Mouse (Mus musculus): ENCODE data around the gene Faap100. TPM values are rescaled to one million over a fixed set of nuclear protein-coding genes. Genes with fewer than 3 reads are reported as not detected.
A peak's percentile ranks its signal among the peaks of the same experiment; 100 is the strongest.

Faap100 gene
- total RNA-seq, 2 experiments from 2014 or later = 31.9 to 38.1 TPM

DNA sequence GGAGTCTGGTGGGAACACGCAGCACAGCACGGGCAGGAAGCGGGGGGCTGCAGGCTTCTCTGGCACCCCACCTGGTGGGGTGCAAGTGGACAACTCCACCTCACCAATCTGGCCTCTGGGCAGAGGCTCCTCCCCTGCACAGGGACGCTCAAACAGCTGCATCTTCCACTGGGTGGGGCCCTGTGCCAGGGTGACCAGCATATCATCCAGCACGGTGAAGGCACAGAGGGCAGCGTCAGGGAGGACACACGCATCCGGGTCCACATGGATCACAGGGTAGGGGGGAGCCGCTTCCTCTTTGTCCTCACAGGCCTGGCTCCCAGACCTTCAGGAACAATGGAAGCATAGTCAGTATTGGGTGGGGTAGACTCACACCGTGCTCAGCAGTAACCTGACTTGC lies 1.2 kb downstream of the Faap100 start:
- no peak for DNase-seq (ENCODE audit: low spot score in 2 of 2)

DNA sequence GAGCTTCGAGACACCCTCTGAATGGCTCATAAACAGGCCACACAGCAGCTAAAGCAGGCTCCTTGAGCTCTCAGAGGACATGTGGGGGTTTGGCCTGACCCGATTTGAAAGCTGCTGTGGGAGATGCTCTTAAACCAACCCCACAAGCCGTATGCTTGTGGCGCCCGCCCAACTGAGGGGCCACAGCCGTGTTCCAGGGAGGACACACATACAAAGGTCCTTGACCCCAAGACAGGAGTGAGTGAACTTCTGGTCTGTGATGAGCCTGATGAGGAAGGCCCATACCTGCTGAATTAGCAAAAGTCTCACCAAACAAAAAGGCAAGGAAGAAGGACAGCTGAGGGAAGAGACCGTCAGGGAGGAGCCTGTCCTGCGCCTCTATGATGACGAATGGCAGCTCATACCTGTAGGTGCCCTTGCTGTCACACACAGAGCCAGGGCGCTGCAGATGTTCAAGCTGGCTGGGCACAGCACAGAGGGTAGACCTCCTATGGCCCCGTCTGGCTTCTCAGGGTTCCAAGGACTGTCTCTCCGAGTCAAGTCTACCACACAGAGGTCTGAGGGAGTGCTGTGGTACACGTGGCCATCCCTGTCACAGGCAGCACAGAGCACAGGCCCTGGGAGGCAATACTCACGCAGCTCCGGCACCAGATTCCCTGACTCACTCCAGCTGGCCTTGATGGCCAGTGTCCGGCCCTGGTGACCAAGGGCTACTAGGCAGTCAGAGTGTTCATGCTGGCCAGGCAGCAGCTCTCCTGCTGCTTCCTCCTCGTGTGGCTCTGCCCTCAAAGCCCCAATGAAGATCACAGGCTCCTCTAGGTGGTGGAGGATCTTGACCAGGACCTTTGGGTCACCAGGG lies 2.0 kb downstream of the Faap100 start:
- no peak for DNase-seq (ENCODE audit: low spot score in 2 of 2)

DNA sequence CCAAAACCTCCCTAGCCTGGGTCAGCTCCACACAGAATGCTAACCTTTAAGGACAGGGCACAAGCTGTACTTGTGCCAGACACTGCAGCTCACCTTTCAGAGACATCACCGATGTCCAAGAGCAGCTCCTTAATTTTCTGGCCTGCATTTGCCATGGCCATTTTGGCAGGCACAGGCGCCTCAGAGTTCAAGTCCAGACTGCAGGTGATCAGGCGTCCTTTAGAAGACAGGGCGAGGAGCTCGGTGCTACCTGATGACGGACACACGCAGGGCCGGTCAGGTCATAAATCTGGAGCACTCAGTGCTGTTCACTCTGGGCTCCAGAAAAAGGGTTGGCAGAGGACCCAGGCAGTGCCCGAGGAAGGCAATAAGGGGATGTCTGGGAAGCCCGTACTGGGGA lies 3.2 kb downstream of the Faap100 start:
- DNase-seq (ENCODE audit: low spot score in 2 of 2) = no peak

DNA sequence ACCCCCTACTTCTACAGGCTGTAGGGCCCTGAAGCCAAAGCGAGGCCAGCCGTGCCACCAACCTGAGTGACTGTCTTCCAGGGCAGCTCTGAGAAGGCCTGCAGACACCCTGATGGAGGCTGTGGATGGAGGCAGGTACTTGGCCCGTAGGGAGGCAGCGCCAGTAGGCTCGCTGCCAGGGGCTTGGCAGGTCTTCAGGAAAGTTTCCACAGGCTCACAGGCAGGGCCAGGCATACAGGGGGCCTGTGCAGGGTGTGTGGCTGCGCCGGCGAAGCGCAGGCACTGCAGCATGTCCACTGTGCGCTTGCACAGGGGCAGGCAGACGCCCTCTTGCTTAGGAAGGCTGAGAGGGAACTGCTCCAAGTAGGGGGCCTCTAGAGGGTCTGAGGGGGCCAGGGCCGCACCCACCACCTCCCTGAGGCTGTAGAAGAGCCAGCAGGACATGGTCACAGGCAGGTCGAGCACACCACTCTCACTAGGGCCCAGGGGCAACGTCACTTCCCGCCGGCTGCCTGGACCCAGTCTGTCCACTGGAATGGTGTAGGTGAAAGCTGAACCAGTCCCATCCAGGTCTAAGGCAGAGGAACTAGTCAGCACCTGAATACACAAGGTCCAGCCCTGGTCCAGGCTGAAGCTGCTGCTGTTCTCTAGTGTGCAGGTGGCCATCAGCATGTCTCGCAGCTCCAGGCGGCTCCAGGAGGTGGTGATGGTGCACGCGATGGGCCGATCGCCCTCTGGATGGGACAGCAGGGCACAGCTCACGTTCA lies 4.6 kb downstream of the Faap100 start:
- DNase-seq (ENCODE audit: low spot score in 2 of 2) = no peak

DNA sequence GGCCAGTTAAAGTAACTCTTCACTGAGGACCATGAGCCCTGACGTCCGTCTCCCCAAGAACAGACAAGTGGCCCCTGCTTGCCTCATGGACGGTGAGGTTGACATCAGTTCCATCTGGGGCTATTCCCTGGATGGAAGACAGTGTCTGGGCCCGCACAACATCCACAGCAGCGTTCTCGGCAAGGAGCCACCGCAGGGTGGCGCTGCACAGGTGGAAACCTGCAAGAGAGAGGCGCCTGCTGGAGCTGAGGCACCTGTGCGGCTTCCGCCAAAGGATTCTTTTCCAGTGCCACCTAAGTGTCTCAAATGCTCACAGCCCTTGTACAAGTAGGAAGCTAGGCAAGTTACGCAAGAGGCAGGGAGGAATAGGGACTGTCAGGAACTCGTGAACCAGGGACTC lies 5.5 kb downstream of the Faap100 start:
- no peak for DNase-seq (ENCODE audit: low spot score in 2 of 2)

DNA sequence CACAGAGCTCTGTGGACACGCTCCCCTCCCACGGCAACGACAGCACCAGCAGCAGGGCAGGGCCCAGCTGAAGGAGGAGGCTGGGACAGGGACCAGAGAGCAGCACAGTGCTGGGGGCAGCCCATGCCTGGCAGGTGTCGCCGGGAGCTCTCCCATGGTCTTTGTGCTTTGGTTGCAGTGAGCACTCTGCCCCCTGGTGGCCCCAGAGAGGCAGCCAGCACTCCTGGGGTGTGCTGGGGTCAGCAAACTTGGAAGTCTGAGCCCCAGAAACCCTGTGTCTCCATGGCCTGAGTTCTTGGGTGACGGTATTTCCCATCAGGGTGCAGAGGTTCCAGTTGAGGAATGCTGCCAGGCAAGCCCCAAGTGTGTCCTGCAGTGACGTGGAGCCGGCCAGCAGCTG lies 8.9 kb downstream of the Faap100 start:
- DNase-seq (ENCODE audit: low spot score in 2 of 2) = no peak

DNA sequence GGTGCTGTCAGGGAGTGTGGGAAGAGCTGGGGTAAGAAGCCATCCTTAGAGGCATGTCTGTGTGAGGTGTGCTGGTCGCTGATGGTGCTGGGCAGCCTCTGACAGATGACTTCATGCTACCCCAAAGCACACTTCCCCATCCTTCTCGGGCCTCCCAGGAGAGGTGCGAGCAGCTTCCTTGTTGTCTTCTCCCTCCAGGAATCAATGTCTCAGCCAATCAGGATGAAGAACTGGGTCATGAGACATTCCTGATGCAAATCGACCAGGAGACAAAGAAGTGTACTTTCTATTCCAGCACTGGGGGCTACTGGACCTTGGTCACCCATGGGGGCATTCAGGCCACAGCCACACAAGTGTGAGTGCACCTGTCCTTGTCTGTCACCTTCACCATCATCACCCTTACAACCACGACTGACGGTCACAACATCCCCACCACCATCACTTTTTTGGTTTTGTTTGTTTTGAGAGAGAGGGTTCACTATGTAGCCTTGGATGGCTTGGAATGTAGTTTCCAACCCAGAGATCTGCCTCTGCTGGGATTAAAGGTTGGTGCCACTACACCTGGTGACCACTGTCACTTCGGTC lies 12.0 kb downstream of the Faap100 start:
- DNase-seq (ENCODE audit: low spot score in 2 of 2) = no peak

DNA sequence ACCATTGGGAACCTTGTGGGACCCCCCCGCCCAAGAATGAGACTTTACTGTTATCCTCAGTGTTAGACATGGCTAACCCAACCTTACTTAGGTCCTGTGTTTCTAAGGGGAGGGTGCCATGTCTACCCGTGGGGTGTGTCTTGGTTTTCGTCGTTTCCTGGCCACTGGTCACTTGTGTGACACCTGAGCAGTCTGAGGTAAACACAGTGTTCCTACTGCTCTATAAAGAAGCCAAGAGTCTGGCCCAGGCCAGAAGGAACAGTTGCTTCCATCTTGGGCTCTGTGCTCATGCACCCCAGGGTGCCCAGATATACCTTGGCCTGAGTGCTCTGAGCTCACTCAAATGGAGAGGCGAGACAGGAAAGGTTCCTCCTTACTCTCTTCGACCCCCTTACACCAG lies 15.7 kb downstream of the Faap100 start:
- no peak for DNase-seq (ENCODE audit: low spot score in 2 of 2)

DNA sequence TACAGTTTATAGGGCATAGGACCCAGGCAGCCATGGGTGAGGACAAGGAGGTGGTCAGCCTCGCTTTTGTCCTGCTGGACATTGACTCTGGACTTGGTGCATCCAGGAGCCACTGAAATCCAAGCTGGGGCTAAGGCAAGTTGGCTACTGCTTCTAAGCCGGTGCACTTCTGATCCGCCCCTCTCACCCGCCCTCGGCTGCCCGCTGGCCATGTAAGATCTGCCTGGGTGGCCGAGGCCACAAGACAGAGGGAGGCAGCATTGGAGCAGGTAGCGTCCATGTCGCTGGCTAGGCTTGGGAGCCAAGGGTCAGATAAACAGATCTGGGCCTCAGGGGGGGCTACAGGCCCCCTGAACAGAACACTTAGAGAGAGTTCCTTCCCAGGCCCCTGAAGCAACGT lies 17.3 kb downstream of the Faap100 start, which contains the start of gene Fscn2:
Fscn2 (plus strand) TSS at position 240 of the 400 bp plus-strand sequence.
- DNase-seq (ENCODE audit: low spot score in 2 of 2) = no peak

DNA sequence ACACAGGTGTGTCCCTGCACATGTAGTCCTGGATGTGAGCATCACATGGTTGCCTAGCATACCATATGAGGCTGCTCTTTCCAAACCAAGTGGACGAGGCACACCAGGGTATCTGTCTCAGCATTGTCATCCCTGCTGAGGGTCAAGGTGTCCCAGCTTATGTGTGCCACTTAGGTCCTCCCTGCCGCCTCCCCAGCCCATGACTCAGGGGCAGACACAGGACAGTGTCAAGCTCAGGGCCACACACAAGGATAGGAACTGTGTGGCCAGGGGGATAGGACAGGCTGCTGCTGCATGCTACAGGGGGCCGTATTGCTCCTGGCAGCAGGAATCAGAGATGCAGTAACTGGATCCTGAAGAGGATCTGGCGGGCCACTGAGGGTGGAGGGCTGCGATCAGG lies 17.8 kb downstream of the Faap100 start:
- no peak for DNase-seq (ENCODE audit: low spot score in 2 of 2)

DNA sequence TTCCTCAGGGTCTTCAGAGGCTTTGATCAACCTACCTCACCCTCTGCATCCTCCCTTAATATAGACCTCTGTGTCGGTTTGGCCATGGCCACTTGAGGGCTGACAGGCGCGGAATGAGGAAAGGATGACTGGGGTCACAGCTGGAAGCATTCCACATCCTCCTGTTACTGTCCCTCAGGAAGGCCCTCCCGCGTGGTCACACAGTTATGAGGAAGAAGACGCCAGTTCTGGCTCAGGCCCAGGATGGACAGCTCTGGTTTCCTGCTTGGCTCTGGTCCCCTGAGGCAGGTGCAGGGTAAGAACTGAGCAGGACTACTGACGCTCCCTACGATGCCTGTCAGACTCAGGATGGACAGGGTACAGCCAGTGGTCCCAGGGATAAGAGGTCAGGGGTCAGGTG lies 18.5 kb downstream of the Faap100 start:
- no peak for DNase-seq (ENCODE audit: low spot score in 2 of 2)

DNA sequence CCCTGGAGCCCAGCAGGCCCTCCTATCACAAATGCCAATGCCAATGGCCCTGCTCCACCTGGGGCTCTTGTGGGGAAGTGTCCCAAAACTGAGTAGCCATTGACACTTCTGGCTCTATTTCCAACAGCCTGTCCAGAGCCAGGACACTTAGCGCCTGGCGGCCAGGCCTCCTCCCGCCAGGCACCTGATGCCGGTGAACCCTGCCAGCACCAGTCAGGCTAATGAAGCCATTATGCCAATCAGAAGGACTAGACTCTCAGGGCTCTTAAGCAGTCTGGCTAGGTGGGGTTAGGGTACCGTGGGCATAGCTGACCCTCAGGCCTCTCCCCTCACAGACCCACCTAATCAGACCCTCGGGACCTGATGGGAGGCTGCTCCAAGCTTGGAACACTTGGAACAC lies 19.2 kb downstream of the Faap100 start:
- no peak for DNase-seq (ENCODE audit: low spot score in 2 of 2)

DNA sequence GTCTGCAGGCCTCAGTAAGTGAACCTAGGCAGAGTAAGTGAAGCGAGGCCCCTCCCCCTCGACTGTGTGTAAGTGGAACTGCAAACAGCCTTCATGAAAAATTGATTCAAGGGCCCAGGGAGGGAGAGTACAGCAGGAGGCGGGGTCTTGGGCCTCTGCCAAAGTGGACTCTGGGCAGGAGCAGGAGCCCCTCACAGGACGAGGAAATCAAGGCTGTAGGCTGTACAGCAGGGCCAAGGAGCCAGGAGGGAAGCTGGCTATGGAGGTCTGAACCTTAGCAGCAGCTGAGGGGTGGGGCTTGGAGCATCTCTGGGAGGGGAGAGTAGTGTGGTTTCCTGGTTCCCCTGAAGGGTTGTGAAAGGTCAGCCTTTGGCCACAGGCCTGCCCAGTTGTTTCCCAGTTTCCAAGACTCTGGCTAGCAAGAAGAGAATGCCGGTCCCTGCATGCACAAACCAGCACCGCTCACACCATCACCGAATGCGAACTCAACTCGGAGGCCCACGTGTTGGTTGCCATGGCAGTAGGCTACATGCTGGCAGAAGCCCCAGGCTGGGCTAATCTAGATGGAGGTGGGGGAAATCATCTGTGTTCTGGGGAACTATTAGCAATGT lies 20.7 kb downstream of the Faap100 start:
- DNase-seq (ENCODE audit: low spot score in 2 of 2) = peak; percentile 82 to 93

DNA sequence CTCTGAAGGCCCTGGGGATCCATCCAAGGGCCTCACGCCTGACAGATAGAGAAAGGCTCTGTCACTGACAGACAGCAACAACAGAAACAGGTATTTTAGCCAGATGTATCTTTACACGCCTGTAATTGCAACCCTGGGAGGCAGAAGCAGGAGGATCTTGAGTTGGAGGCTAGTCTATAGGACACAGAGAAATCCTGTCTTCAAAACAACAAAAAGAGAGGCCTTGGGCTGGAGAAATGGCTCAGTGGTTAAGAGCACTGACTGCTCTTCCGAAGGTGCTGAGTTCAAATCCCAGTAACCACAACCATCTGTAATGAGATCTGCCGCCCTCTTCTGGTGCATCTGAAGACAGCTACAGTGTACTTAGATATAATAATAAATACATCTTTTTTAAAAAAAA lies 21.7 kb downstream of the Faap100 start:
- DNase-seq (ENCODE audit: low spot score in 2 of 2) = no peak

DNA sequence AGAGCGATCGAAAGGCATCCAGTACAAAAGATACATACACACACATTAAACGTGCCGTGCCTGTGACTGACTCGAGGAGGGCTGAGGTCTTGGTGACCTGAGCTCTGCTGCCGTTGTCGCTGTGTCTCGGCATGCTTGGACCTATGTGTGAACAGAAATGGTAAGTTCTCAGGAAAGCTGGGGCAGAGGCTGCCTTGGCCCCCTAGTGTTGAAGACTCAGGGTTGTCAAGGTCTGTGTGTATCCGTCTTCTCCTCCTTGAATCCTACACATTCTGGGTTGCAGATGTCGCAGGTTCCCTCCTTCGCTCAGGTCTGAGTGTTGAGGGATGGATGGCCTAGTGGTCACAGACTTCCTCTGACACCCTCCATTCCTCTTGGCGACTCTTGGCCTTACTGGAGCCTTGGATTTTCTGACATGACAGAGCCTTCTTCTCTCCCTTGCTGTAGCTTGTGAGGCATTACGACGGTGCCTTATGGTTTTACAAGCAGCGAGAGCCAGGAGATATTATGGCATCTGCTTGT lies 22.2 kb downstream of the Faap100 start:
- no peak for DNase-seq (ENCODE audit: low spot score in 2 of 2)

DNA sequence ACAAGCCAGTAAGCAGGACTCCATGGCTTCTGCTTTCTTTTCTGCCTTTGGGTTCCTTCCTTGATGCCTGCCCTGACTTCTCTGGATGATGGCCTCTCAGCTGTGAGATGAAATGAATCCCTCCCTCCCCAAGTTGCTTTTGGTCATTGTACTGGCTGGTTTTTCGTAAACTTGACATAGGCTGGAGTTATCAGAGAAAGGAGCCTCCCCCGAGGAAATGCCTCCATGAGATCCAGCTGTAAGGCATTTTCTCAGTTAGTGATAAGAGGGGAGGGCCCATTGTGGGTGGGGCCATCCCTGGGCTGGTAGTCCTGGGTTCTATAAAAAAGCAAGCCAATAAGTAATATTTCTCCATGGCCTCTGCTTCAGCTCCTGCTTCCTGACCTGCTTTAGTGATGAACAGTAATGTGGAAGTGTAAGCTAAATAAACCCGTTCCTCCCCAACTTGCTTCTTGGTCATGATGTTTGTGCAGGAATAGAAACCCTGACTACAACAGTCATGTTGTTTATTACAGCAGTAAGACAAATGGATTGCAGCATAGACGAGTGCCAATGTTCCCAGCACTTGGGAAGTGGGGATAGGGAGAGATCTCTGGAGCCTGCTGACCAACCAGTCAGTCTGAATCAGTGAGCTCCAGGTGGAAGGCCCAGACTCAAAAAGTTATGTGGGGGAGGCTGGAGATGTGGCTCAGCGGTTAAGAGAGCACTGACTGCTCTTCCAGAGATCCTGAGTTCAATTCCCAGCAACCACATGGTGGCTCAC lies 23.1 kb downstream of the Faap100 start:
- DNase-seq (ENCODE audit: low spot score in 2 of 2) = no peak

DNA sequence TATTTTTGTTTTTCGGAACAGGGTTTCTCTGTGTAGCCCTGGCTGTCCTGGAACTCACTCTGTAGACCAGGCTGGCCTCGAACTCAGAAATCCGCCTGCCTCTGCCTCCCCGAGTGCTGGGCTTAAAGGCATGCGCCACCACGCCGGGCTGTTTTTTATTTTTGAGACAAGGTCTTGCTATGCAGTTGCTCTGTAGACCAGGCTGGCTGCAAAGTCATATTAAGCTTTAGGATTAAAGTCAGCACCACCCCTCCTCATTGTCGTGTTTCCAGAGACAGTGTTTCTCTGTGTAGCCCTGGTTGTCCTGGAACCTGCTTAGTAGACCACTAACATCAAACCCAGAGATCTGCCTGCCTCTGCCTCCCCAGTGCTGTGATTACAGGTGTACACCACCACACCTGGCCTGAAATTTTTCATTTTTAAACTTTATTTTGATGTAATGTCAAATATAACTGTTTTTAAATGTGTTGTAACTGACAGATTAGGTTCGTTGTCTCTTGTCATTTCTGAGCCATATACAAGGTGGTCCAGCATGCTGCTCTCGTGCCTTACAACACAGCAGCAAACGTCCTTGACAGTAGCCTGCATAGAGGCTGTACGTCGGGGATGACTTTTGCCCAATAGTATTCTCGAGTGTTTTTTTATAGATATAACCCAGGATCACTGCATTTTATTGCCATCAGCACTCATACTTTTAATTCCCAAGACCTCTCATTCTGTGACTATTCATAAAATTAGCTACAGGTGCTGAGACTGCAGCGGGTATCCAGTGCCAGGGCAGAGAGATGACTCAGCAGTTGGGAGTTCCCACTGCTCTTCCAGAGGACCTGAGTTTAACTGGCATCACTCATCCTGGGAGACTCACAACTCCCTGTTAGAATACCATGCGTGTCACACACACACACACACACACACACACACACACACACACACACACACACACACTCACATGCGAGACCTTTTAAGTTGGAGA lies 24.0 kb downstream of the Faap100 start:
- no peak for DNase-seq (ENCODE audit: low spot score in 2 of 2)

DNA sequence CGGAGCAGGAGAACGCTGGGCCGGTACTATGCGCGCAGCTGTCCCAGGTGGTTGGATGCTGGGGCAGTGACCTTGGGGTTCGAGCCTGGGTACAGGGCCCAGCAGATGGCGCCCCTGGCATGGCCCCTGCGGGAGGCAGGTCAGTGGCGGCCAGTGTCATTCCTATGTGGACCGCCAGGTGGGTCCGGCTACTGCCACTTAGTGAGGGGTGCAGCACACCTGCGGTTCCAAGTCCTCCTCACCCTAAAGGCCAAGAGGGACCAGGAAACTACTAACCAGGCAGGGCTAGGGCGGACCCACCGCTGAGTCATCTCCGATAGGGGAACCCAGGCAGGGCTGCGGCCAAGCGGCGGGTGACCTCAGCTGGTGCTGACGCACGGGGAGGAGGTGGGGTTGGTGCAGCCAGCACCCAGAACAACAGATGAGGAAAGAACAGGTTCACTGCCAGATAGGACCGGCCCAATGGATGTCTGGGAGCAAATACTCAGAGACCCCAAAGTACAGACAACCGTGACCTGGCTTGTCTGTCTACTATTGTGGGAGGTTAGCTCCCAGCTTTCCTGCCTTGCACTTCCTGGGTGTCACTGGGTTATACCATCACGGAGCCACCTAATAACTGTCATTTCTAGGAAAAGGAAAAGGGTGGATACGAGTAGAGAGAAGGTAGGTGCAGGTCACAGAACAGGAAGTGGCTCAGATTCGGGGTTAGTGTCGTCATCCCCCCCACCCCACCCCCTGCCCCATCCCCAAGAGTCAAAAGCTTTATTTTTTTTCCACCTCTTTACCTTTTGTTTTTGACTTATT lies 24.9 kb downstream of the Faap100 start:
- no peak for DNase-seq (ENCODE audit: low spot score in 2 of 2)
